In the genomic region with DNA sequence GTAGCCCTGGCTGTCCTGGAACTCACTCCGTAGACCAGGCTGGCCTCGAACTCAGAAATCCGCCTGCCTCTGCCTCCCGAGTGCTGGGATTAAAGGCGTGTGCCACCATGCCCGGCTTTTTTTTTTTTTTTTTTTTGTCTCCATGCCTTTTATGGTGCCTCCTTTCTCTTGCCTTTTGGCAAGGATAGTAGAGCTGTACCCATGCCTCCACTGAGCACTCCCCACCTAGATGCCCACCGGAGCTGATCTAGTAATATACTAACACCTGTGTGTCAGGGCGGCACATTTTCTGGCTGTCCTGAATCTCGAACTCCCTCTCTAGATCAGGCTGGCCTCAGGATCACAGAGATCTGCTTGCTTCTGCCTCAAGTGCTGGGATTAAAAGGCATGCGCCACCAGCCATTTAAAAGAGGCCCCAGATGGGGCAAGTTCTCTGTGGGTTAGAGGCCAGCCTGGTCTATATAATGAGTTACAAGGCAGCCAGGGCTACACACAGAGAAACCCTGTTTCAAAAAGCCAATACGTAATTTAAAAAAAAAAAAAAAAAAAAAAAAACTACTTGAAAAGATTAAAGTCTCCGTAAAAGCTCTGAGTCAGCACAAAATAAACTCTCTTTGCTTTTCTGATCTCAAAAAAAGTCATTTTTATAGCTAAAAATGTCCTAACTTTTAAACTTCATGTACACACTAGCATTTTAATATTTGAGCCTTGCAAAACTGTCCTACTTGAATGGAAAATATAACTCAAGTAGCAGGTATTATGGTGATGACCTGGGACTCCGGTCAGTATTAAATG, we compare ENCODE assay signal across 22 mouse cellular contexts. TPM values are rescaled to one million over a fixed set of nuclear protein-coding genes. Genes with fewer than 3 reads are reported as not detected.
DNase-seq lines count a peak whose midpoint lies in the region; ATAC-seq and TF ChIP-seq lines count a peak whose summit lies in the region.
"Had no signal": no experiment of that assay in that cellular context is flagged by ENCODE, and none has a peak within 500 bp of the region (broad histone marks: within the 10 kb centered on the region; RNA-seq: fewer than 3 reads in every experiment).

No protein-coding gene starts in this region.

- no peak for TF ChIP-seq POLR2A in MEL (IDR thresholded peaks at IDR 0.05; ENCODE audit: control insufficient read depth in 1 of 2, insufficient read depth in 1 of 2, low read depth in 1 of 2, low read length in 2 of 2, poor library complexity in 1 of 2)

- TF ChIP-seq RAD21 in MEL (IDR thresholded peaks at IDR 0.05; ENCODE audit: low read depth, low read length) = no peak

- TF ChIP-seq CTCF in MEL (IDR thresholded peaks at IDR 0.05 in 2 of 3, conservative IDR thresholded peaks at IDR 0.05 in 1 of 3; ENCODE audit: control insufficient read depth in 1 of 3, insufficient read depth in 1 of 3, low read depth in 2 of 3, low read length in 3 of 3, poor library complexity in 1 of 3, severe bottlenecking in 1 of 3) = no peak
- no peak for TF ChIP-seq CTCF in forebrain, postnatal 0 days (IDR thresholded peaks at IDR 0.05; ENCODE audit: low read depth)

- H3K4me2 ChIP-seq in forebrain, postnatal 0 days (ENCODE audit: low read depth) = no peak overlapping the region
- H3K4me2 ChIP-seq: embryonic facial prominence, embryonic 12.5 days; forebrain, embryonic 13.5 days; forebrain, embryonic 15.5 days had no signal

- TF ChIP-seq EP300 in MEL (IDR thresholded peaks at IDR 0.05; ENCODE audit: low read depth in 1 of 2, low read length in 2 of 2) = no peak

- H3K27me3 ChIP-seq in MEL (ENCODE audit: control insufficient read depth in 1 of 2, insufficient read depth in 2 of 2, low read length in 2 of 2) = no peaks in the 10 kb centered on the region
- no peaks in the 10 kb centered on the region for H3K27me3 ChIP-seq in forebrain, postnatal 0 days (ENCODE audit: insufficient read depth, low read length)
- H3K27me3 ChIP-seq: embryonic facial prominence, embryonic 12.5 days; forebrain, embryonic 13.5 days; forebrain, embryonic 15.5 days had no signal

- no peak for ATAC-seq in forebrain, postnatal 0 days
- ATAC-seq: activated CD4-positive, CD25-positive, alpha-beta regulatory T cell, adult 4 months; CD4-positive, CD25-positive, alpha-beta regulatory T cell, adult 4 months; forebrain, embryonic 13.5 days; forebrain, embryonic 15.5 days had no signal

- H3K9me3 ChIP-seq in MEL (replicated peaks; ENCODE audit: insufficient read depth, low read length) = no peaks in the 10 kb centered on the region
- H3K9me3 ChIP-seq in forebrain, postnatal 0 days (ENCODE audit: low read length) = no peaks in the 10 kb centered on the region
- H3K9me3 ChIP-seq: embryonic facial prominence, embryonic 10.5 days; embryonic facial prominence, embryonic 12.5 days; forebrain, embryonic 13.5 days; forebrain, embryonic 15.5 days; G1E had no signal

- no peaks in the 10 kb centered on the region for H3K4me1 ChIP-seq in MEL (ENCODE audit: control insufficient read depth in 1 of 2, insufficient read depth in 2 of 2, low read length in 2 of 2)
- no peaks in the 10 kb centered on the region for H3K4me1 ChIP-seq in forebrain, postnatal 0 days (ENCODE audit: insufficient read depth)
- H3K4me1 ChIP-seq: embryonic facial prominence, embryonic 10.5 days; embryonic facial prominence, embryonic 12.5 days; forebrain, embryonic 13.5 days; forebrain, embryonic 15.5 days had no signal

- DNase-seq in heart, adult 11 months = peak; percentile 65
- no peak for DNase-seq in heart, postnatal 4 days
- DNase-seq in MEL (ENCODE audit: low read depth, low spot score) = no peak
- DNase-seq in kidney, adult 9 months = no peak
- no peak for DNase-seq in forebrain, postnatal 0 days
- DNase-seq: adrenal gland, adult 8-10 months; adrenal gland, postnatal 14 days; adrenal gland, postnatal 36 days; B cell, adult 2 months; cerebellum, adult 11-12 months; cerebellum, adult 2 months; cerebellum, adult 9-10 months; cerebellum, postnatal 10 days; cerebellum, postnatal 25 days had no signal

- 90% methylated on average over 9 of the region's 13 CpGs for WGBS in forebrain, postnatal 0 days

- peaks cover 0 to under 1% of the 10 kb centered on the region in 2 experiments; a peak in 1 of 4 replicates for H3K36me3 ChIP-seq in MEL (ENCODE audit: control insufficient read depth in 1 of 2, insufficient read depth in 2 of 2, low read length in 2 of 2)
- H3K36me3 ChIP-seq in forebrain, postnatal 0 days (ENCODE audit: insufficient read depth) = peaks cover 4% of the 10 kb centered on the region; the same call in 1 of the 2 replicates

- H3K9ac ChIP-seq in MEL (ENCODE audit: control insufficient read depth, low read depth, low read length, poor library complexity, severe bottlenecking) = no peak overlapping the region
- no peak overlapping the region for H3K9ac ChIP-seq in forebrain, postnatal 0 days
- H3K9ac ChIP-seq: embryonic facial prominence, embryonic 12.5 days; forebrain, embryonic 13.5 days; forebrain, embryonic 15.5 days had no signal

- H3K27ac ChIP-seq in MEL (ENCODE audit: control insufficient read depth, low read depth, low read length) = no peak overlapping the region
- H3K27ac ChIP-seq in forebrain, postnatal 0 days (ENCODE audit: low read depth, low read length) = no peak overlapping the region
- H3K27ac ChIP-seq: embryonic facial prominence, embryonic 10.5 days; embryonic facial prominence, embryonic 12.5 days; forebrain, embryonic 13.5 days; forebrain, embryonic 15.5 days had no signal

- H3K79me2 ChIP-seq in MEL (ENCODE audit: control insufficient read depth, insufficient read depth, low read length, poor library complexity) = no peaks in the 10 kb centered on the region

- H3K4me3 ChIP-seq in MEL (ENCODE audit: control insufficient read depth in 1 of 2, insufficient read depth in 1 of 2, low read depth in 2 of 2, low read length in 2 of 2) = no peak overlapping the region
- no peak overlapping the region for H3K4me3 ChIP-seq in forebrain, postnatal 0 days (ENCODE audit: low read depth, low read length)
- H3K4me3 ChIP-seq: embryonic facial prominence, embryonic 10.5 days; embryonic facial prominence, embryonic 12.5 days; forebrain, embryonic 13.5 days; forebrain, embryonic 15.5 days had no signal

TF ChIP-seq in MEL, 35 proteins besides CTCF, POLR2A, EP300 and RAD21:
- peak; percentile 16; the same call in 1 of the 2 replicates for TF ChIP-seq MAFK (IDR thresholded peaks at IDR 0.05; ENCODE audit: borderline replicate concordance, low read depth, low read length)
- TF ChIP-seq CHD2 (IDR thresholded peaks at IDR 0.05; ENCODE audit: low read length) = no peak
- TF ChIP-seq MAZ (IDR thresholded peaks at IDR 0.05; ENCODE audit: low read depth, low read length) = no peak

RNA-seq across cellular contexts. Expression of a gene that starts 20.2 kb away (rescaled TPM):
- under 1 TPM; 0.20 to 0.38 TPM for total RNA-seq in heart, postnatal 4 days (2021)
- total RNA-seq in MEL (2012; rRNA removed) = not detected in 2 replicates
- polyA plus RNA-seq in MEL (2012; ENCODE audit: insufficient read depth in 1 of 2, insufficient read length in 2 of 2, low read depth in 1 of 2, low replicate concordance in 2 of 2, missing spikeins in 1 of 2) = not detected
- 1.8 and 3.0 TPM in 2 replicates for total RNA-seq in forebrain, postnatal 0 days (2014; rRNA removed)
- polyA plus RNA-seq in forebrain, postnatal 0 days (2015; fragmentation: Nextera tagmentation; extraction: Ambion mirVana) = 1.7 and 2.4 TPM in 2 replicates
- total RNA-seq: adrenal gland, adult 18-20 months; adrenal gland, adult 8-10 months; adrenal gland, postnatal 14 days; adrenal gland, postnatal 36 days; G1E had no signal
- polyA plus RNA-seq: G1E had no signal

RNA-seq across cellular contexts. Expression of a gene that starts 26.6 kb away (rescaled TPM):
- 10 to 100 TPM; 23.1 to 25.5 TPM for total RNA-seq in heart, postnatal 4 days (2021)
- 18.3 and 18.9 TPM in 2 replicates for total RNA-seq in MEL (2012; rRNA removed)
- 10 to 100 TPM in 1 of 2 experiments, not detected in 1; 22.0 TPM for polyA plus RNA-seq in MEL (2012; ENCODE audit: insufficient read depth in 1 of 2, insufficient read length in 2 of 2, low read depth in 1 of 2, low replicate concordance in 2 of 2, missing spikeins in 1 of 2)
- 14.8 and 18.9 TPM in 2 replicates for total RNA-seq in forebrain, postnatal 0 days (2014; rRNA removed)
- 21.8 and 26.7 TPM in 2 replicates for polyA plus RNA-seq in forebrain, postnatal 0 days (2015; fragmentation: Nextera tagmentation; extraction: Ambion mirVana)

RNA-seq across cellular contexts. Expression of a gene that starts 51.2 kb away (rescaled TPM):
- 10 to 100 TPM; 17.6 to 19.6 TPM for total RNA-seq in heart, postnatal 4 days (2021)
- total RNA-seq in MEL (2012; rRNA removed) = 9.9 and 10.7 TPM in 2 replicates
- 10 to 100 TPM in 1 of 2 experiments, not detected in 1; 26.1 TPM for polyA plus RNA-seq in MEL (2012; ENCODE audit: insufficient read depth in 1 of 2, insufficient read length in 2 of 2, low read depth in 1 of 2, low replicate concordance in 2 of 2, missing spikeins in 1 of 2)
- 13.4 and 15.9 TPM in 2 replicates for total RNA-seq in forebrain, postnatal 0 days (2014; rRNA removed)
- polyA plus RNA-seq in forebrain, postnatal 0 days (2015; fragmentation: Nextera tagmentation; extraction: Ambion mirVana) = 9.7 and 12.9 TPM in 2 replicates
